Mouse (Mus musculus) intestine, postnatal 0 days (tissue): ENCODE results near the gene Rad9b. TPM values are rescaled to one million over a fixed set of nuclear protein-coding genes. Genes with fewer than 3 reads are reported as not detected.
A peak's percentile ranks its signal among the peaks of the same experiment; 100 is the strongest.

Experiments
- ATAC-seq: fragments of 200-750 bp; cut with Nextera tagmentation; 2 replicates; pipeline ENCODE4 v1.8.0; 2017; ENCODE audit warnings: mild to moderate bottlenecking, moderate TSS enrichment, moderate library complexity
- H3K27ac ChIP-seq: fragments of 300-500 bp; sonication (generic); 2 replicates; pipeline ENCODE4 v1.5.1; 2014; ENCODE audit warnings: mild to moderate bottlenecking, low read depth, low read length, moderate library complexity
- H3K27me3 ChIP-seq: fragments of 300-500 bp; sonication (generic); replicated peaks from 2 replicates; pipeline ENCODE4 v1.6.1; 2014; ENCODE audit warnings: low read length, mixed read lengths; ENCODE audit not compliant: control insufficient read depth, insufficient read depth
- H3K36me3 ChIP-seq: fragments of 300-500 bp; sonication (generic); 2 replicates; pipeline ENCODE4 v1.6.1; 2014; ENCODE audit warnings: mild to moderate bottlenecking, moderate library complexity; ENCODE audit not compliant: control insufficient read depth, insufficient read depth
- H3K4me1 ChIP-seq: fragments of 300-500 bp; sonication (generic); replicated peaks from 2 replicates; pipeline ENCODE4 v1.6.1; 2014; ENCODE audit warnings: antibody characterized with exemption, low read length, mixed read lengths; ENCODE audit not compliant: control insufficient read depth, insufficient read depth
- H3K4me2 ChIP-seq: fragments of 300-500 bp; sonication (generic); replicated peaks from 2 replicates; pipeline ENCODE4 v1.6.1; 2014; ENCODE audit warnings: low read depth, mild to moderate bottlenecking, moderate library complexity
- H3K4me3 ChIP-seq: fragments of 300-500 bp; sonication (generic); 2 replicates; pipeline ENCODE4 v1.5.1; 2014; ENCODE audit warnings: low read depth, low read length
- H3K9ac ChIP-seq: fragments of 300-500 bp; sonication (generic); 2 replicates; pipeline ENCODE4 v1.6.1; 2014; ENCODE audit warnings: mild to moderate bottlenecking, low read depth, low read length
- H3K9me3 ChIP-seq: fragments of 300-500 bp; sonication (generic); 2 replicates; pipeline ENCODE4 v1.6.1; 2016; ENCODE audit warnings: mixed run types; ENCODE audit not compliant: control insufficient read depth
- CTCF ChIP-seq: sonication (generic); IDR thresholded peaks from 2 replicates; pipeline ENCODE4 v1.5.1; 2016; ENCODE audit warnings: low read depth, mild to moderate bottlenecking, control low read depth, antibody characterized with exemption, moderate library complexity
- WGBS: fragments of 180-500 bp; shearing (Covaris S2); extraction: QIAGEN DNeasy Blood & Tissue Kit; methylation state at CpG from one replicate; pipeline ENCODE4 v1.1.7; 2014; 5-methylcytosine and 5-hydroxymethylcytosine counted together
- polyA plus RNA-seq: library from polyadenylated mRNA; unstranded; fragments of >200 nt; fragmentation: Nextera tagmentation; extraction: Ambion mirVana; gene quantifications from 2 replicates; pipeline ENCODE4 v1.2.1, GENCODE M21; 2015

The Rad9b gene
- polyA plus RNA-seq, 1 experiment from 2014 or later, result 4.6 TPM

- Histone ChIP-seq H3K4me2 (no peak overlapping the region), H3K9me3 (no peaks in the 10 kb centered on the region), H3K27me3 (no peaks in the 10 kb centered on the region), H3K36me3 (no peaks in the 10 kb centered on the region), H3K27ac (no peak overlapping the region), H3K4me1 (no peaks in the 10 kb centered on the region), H3K9ac (no peak overlapping the region), H3K4me3 (no peak overlapping the region)
- ATAC-seq, result peak; percentile 92
- 22% methylated on average over 5 of the region's 5 CpGs for WGBS
- no peak for TF ChIP-seq CTCF
Observed at GRCm38 (mm10) chr5:122274785-122275184, 79.2 kb downstream of the Rad9b start.

Other genes starting within 250 kb of the Rad9b start
- not detected in 2 replicates for gene Ccdc63, start 213.4 kb downstream of the Rad9b start, polyA plus RNA-seq
- 138 and 144 TPM in 2 replicates for gene Ppp1cc, start 196.0 kb downstream of the Rad9b start, polyA plus RNA-seq
- 3.6 TPM in 2 replicates for gene Hvcn1, start 147.4 kb downstream of the Rad9b start, polyA plus RNA-seq
- 1.6 and 1.9 TPM in 2 replicates for gene Tctn1, start 89.8 kb downstream of the Rad9b start, polyA plus RNA-seq
- gene Pptc7, start 69.9 kb downstream of the Rad9b start, polyA plus RNA-seq, result 13.0 and 13.6 TPM in 2 replicates
- gene Vps29, start 136 bp upstream of the Rad9b start, polyA plus RNA-seq, result 333 and 338 TPM in 2 replicates
- 34.1 and 37.3 TPM in 2 replicates for gene Gpn3, start 17.6 kb upstream of the Rad9b start, polyA plus RNA-seq
- gene Fam216a, start 18.1 kb upstream of the Rad9b start, polyA plus RNA-seq, result 15.1 and 15.9 TPM in 2 replicates
- gene Arpc3, start 37.6 kb upstream of the Rad9b start, polyA plus RNA-seq, result 166 and 171 TPM in 2 replicates
- gene Anapc7, start 67.5 kb upstream of the Rad9b start, polyA plus RNA-seq, result 22.5 and 22.8 TPM in 2 replicates
- gene Atp2a2, start 148.0 kb upstream of the Rad9b start, polyA plus RNA-seq, result 26.1 and 27.3 TPM in 2 replicates